Mouse (Mus musculus): ENCODE results near the gene Pip5k1b.

GRCm38 (mm10) chr19:24476929-24477882 is 78.5 kb downstream of the Pip5k1b start, which contains the start of gene Fam122a:
- TF ChIP-seq CTCF (IDR thresholded peaks at IDR 0.05; ENCODE audit: control insufficient read depth, insufficient read depth, insufficient read length) (peak; percentile 33), MAX (IDR thresholded peaks at IDR 0.05) (no peak), USF1 (IDR thresholded peaks at IDR 0.05; ENCODE audit: low read depth) (no peak), FOSL1 (IDR thresholded peaks at IDR 0.05; ENCODE audit: insufficient read depth, low read length, poor library complexity, severe bottlenecking) (no peak), CEBPB (IDR thresholded peaks at IDR 0.05; ENCODE audit: low read depth) (no peak), MYOD1 (IDR thresholded peaks at IDR 0.05; ENCODE audit: control insufficient read depth, insufficient read length, low read depth) (no peak)
